Mouse (Mus musculus): ENCODE measurements at regions not wholly inside any gene's neighbourhood (a gene's known extent, or its start where the extent isn't known, plus 50 kb on each side); places are given as distances from the start of the nearest gene placed in this dataset.
"Not testable (repeated sequence)": the region's sequence is repeated elsewhere in the genome, so short reads cannot be mapped to it uniquely, and the experiment has no call there.

- ATAC-seq (replicated peaks; ENCODE audit: low read depth, poor library complexity, severe bottlenecking) = peak; percentile 40; the same call in 1 of the 2 replicates
Observed at GRCm38 (mm10) chr12:92891126-92891525, 1042.2 kb upstream of the Sel1l start.

- ATAC-seq (replicated peaks; ENCODE audit: low read depth, poor library complexity, severe bottlenecking) = no peak
Observed at GRCm38 (mm10) chr12:92887747-92888146, 1038.8 kb upstream of the Sel1l start.

- not testable (repeated sequence) for ATAC-seq (replicated peaks; ENCODE audit: low read depth, poor library complexity, severe bottlenecking)
Observed at GRCm38 (mm10) chr12:92886394-92887075, 1037.6 kb upstream of the Sel1l start.

- ATAC-seq (replicated peaks; ENCODE audit: low read depth, poor library complexity, severe bottlenecking) = not testable (repeated sequence)
Observed at GRCm38 (mm10) chr12:92884014-92884413, 1035.1 kb upstream of the Sel1l start.

GRCm38 (mm10) chr12:92883091-92883490 lies 1034.1 kb upstream of the Sel1l start:
- ATAC-seq (replicated peaks; ENCODE audit: low read depth, poor library complexity, severe bottlenecking) = peak; percentile 80

- ATAC-seq (replicated peaks; ENCODE audit: low read depth, poor library complexity, severe bottlenecking) = peak; percentile 45
Observed at GRCm38 (mm10) chr12:92882540-92882939, 1033.6 kb upstream of the Sel1l start.

- no peak for ATAC-seq (replicated peaks; ENCODE audit: low read depth, poor library complexity, severe bottlenecking)
Observed at GRCm38 (mm10) chr12:92873602-92874001, 1024.6 kb upstream of the Sel1l start.

GRCm38 (mm10) chr12:92869336-92869735 lies 1020.4 kb upstream of the Sel1l start:
- ATAC-seq (replicated peaks; ENCODE audit: low read depth, poor library complexity, severe bottlenecking) = no peak

- peak; percentile 78 for ATAC-seq (replicated peaks; ENCODE audit: low read depth, poor library complexity, severe bottlenecking)
Observed at GRCm38 (mm10) chr12:92823090-92823786, 974.3 kb upstream of the Sel1l start.

GRCm38 (mm10) chr12:92818610-92819009 lies 969.7 kb upstream of the Sel1l start:
- no peak for ATAC-seq (replicated peaks; ENCODE audit: low read depth, poor library complexity, severe bottlenecking)

GRCm38 (mm10) chr12:92801121-92801520 lies 952.2 kb upstream of the Sel1l start:
- no peak for ATAC-seq (replicated peaks; ENCODE audit: low read depth, poor library complexity, severe bottlenecking)

GRCm38 (mm10) chr12:92783362-92783761 lies 934.4 kb upstream of the Sel1l start:
- no peak for ATAC-seq (replicated peaks; ENCODE audit: low read depth, poor library complexity, severe bottlenecking)

GRCm38 (mm10) chr12:92779695-92780292 lies 930.8 kb upstream of the Sel1l start:
- no peak for ATAC-seq (replicated peaks; ENCODE audit: low read depth, poor library complexity, severe bottlenecking)

- no peak for ATAC-seq (replicated peaks; ENCODE audit: low read depth, poor library complexity, severe bottlenecking)
Observed at GRCm38 (mm10) chr12:92775668-92776067, 926.7 kb upstream of the Sel1l start.

GRCm38 (mm10) chr12:92748576-92748975 lies 899.6 kb upstream of the Sel1l start:
- ATAC-seq (replicated peaks; ENCODE audit: low read depth, poor library complexity, severe bottlenecking) = no peak

GRCm38 (mm10) chr12:92740818-92741217 lies 891.9 kb upstream of the Sel1l start:
- peak; percentile 94 for ATAC-seq (replicated peaks; ENCODE audit: low read depth, poor library complexity, severe bottlenecking)

- no peak for ATAC-seq (replicated peaks; ENCODE audit: low read depth, poor library complexity, severe bottlenecking)
Observed at GRCm38 (mm10) chr12:92739196-92739595, 890.2 kb upstream of the Sel1l start.

- ATAC-seq (replicated peaks; ENCODE audit: low read depth, poor library complexity, severe bottlenecking) = peak; percentile 81
Observed at GRCm38 (mm10) chr12:92737623-92738370, 888.8 kb upstream of the Sel1l start.

GRCm38 (mm10) chr12:92723022-92723421 lies 874.1 kb upstream of the Sel1l start:
- ATAC-seq (replicated peaks; ENCODE audit: low read depth, poor library complexity, severe bottlenecking) = no peak

GRCm38 (mm10) chr12:92713415-92713814 lies 864.5 kb upstream of the Sel1l start:
- no peak for ATAC-seq (replicated peaks; ENCODE audit: low read depth, poor library complexity, severe bottlenecking)

GRCm38 (mm10) chr12:92708466-92708865 lies 859.5 kb upstream of the Sel1l start:
- no peak for ATAC-seq (replicated peaks; ENCODE audit: low read depth, poor library complexity, severe bottlenecking)

Measured in common myeloid progenitor, adult 5-6 weeks (primary cell).